Mouse (Mus musculus) hindbrain, embryonic 12.5 days (tissue): ENCODE results near the gene Ncoa3. TPM values are rescaled to one million over a fixed set of nuclear protein-coding genes. Genes with fewer than 3 reads are reported as not detected.
"Not testable (repeated sequence)": the region's sequence is repeated elsewhere in the genome, so short reads cannot be mapped to it uniquely, and the experiment has no call there.

Experiments
- ATAC-seq: fragments of 200-750 bp; cut with Nextera tagmentation; 2 replicates; pipeline ENCODE4 v1.8.0; 2017; ENCODE audit warnings: moderate TSS enrichment; ENCODE audit not compliant: low FRiP score
- H3K27ac ChIP-seq: fragments of 300-500 bp; sonication (generic); 2 replicates; pipeline ENCODE4 v1.5.1; 2016; ENCODE audit warnings: mild to moderate bottlenecking
- H3K27me3 ChIP-seq: fragments of 300-500 bp; sonication (generic); 2 replicates; pipeline ENCODE4 v1.6.1; 2016; ENCODE audit warnings: mild to moderate bottlenecking
- H3K36me3 ChIP-seq: fragments of 300-500 bp; sonication (generic); 2 replicates; pipeline ENCODE4 v1.6.1; 2016; ENCODE audit warnings: mild to moderate bottlenecking
- H3K4me1 ChIP-seq: fragments of 300-500 bp; sonication (generic); 2 replicates; pipeline ENCODE4 v1.6.1; 2016
- H3K4me2 ChIP-seq: fragments of 300-500 bp; sonication (generic); replicated peaks from 2 replicates; pipeline ENCODE4 v1.6.1; 2016; ENCODE audit warnings: mild to moderate bottlenecking
- H3K4me3 ChIP-seq: fragments of 300-500 bp; sonication (generic); 2 replicates; pipeline ENCODE4 v1.5.1; 2016; ENCODE audit warnings: mild to moderate bottlenecking
- H3K9ac ChIP-seq: fragments of 300-500 bp; sonication (generic); 2 replicates; pipeline ENCODE4 v1.6.1; 2016; ENCODE audit warnings: mild to moderate bottlenecking, moderate library complexity
- H3K9me3 ChIP-seq: fragments of 300-500 bp; sonication (generic); replicated peaks from 2 replicates; pipeline ENCODE4 v1.6.1; 2016; ENCODE audit warnings: mild to moderate bottlenecking
- WGBS: fragments of 180-500 bp; shearing (Covaris S2); methylation state at CpG from one replicate; pipeline ENCODE4 v1.1.7; 2016; 5-methylcytosine and 5-hydroxymethylcytosine counted together
- polyA plus RNA-seq: library from polyadenylated mRNA; unstranded; fragments of >200 nt; fragmentation: Nextera tagmentation; extraction: Ambion mirVana; gene quantifications from 2 replicates; pipeline ENCODE4 v1.2.1, GENCODE M21; 2016

Gene Ncoa3
- polyA plus RNA-seq, 1 experiment from 2014 or later = 14.9 TPM

- Histone ChIP-seq H3K4me3 (no peak overlapping the region), H3K4me1 (0 out of 2 replicates have a peak, but pooled peaks cover 6% of the 10 kb centered on the region), H3K9me3 (no peaks in the 10 kb centered on the region), H3K27me3 (no peaks in the 10 kb centered on the region), H3K4me2 (no peak overlapping the region), H3K27ac (peak overlapping the region; percentile 30; the same call in 1 of the 2 replicates), H3K36me3 (peaks cover 59% of the 10 kb centered on the region), H3K9ac (no peak overlapping the region)
- WGBS = 62% methylated on average over 6 of the region's 6 CpGs
- no peak for ATAC-seq
Observed at GRCm38 (mm10) chr2:166074322-166074721, 81.9 kb downstream of the Ncoa3 start.

GRCm38 (mm10) chr2:166077371-166077770 lies 84.9 kb downstream of the Ncoa3 start:
- WGBS = 95% methylated on average over 9 of the region's 9 CpGs
- H3K27ac ChIP-seq = no peak overlapping the region
- no peak for ATAC-seq
- H3K4me2 ChIP-seq = no peak overlapping the region
- H3K9me3 ChIP-seq = no peaks in the 10 kb centered on the region
- H3K4me3 ChIP-seq = no peak overlapping the region
- H3K36me3 ChIP-seq = peaks cover 57% of the 10 kb centered on the region
- H3K9ac ChIP-seq = no peak overlapping the region
- H3K4me1 ChIP-seq = peaks cover 12% of the 10 kb centered on the region; the same call in 1 of the 2 replicates
- H3K27me3 ChIP-seq = no peaks in the 10 kb centered on the region

- Histone ChIP-seq H3K36me3 (peaks cover 50% of the 10 kb centered on the region), H3K4me2 (no peak overlapping the region), H3K4me3 (no peak overlapping the region), H3K9me3 (no peaks in the 10 kb centered on the region), H3K27ac (no peak overlapping the region), H3K9ac (no peak overlapping the region), H3K27me3 (no peaks in the 10 kb centered on the region), H3K4me1 (peaks cover 20% of the 10 kb centered on the region; the same call in 1 of the 2 replicates)
- WGBS = 92% methylated on average over 14 of the region's 14 CpGs
- ATAC-seq = no peak
Observed at GRCm38 (mm10) chr2:166079231-166079630, 86.8 kb downstream of the Ncoa3 start.

- no peak overlapping the region for H3K9ac ChIP-seq
- H3K4me2 ChIP-seq = no peak overlapping the region
- H3K4me1 ChIP-seq = peaks cover 17% of the 10 kb centered on the region; the same call in 1 of the 2 replicates
- 56% methylated on average over 17 of the region's 17 CpGs for WGBS
- no peak overlapping the region for H3K27ac ChIP-seq
- H3K4me3 ChIP-seq = no peak overlapping the region
- H3K9me3 ChIP-seq = no peaks in the 10 kb centered on the region
- no peak for ATAC-seq
- no peaks in the 10 kb centered on the region for H3K27me3 ChIP-seq
- peaks cover 53% of the 10 kb centered on the region for H3K36me3 ChIP-seq
Observed at GRCm38 (mm10) chr2:166079961-166080885, 87.8 kb downstream of the Ncoa3 start.

GRCm38 (mm10) chr2:166080967-166081750 lies 88.7 kb downstream of the Ncoa3 start:
- no peak for ATAC-seq

GRCm38 (mm10) chr2:166082193-166082592 lies 89.8 kb downstream of the Ncoa3 start:
- WGBS = 61% methylated on average over 5 of the region's 5 CpGs
- H3K9me3 ChIP-seq = no peaks in the 10 kb centered on the region

More at GRCm38 (mm10) chr2:166080967-166081750, 88.7 kb downstream of the Ncoa3 start:
- Histone ChIP-seq H3K27ac (no peak overlapping the region), H3K4me2 (no peak overlapping the region), H3K9ac (no peak overlapping the region), H3K4me3 (no peak overlapping the region), H3K27me3 (no peaks in the 10 kb centered on the region), H3K9me3 (no peaks in the 10 kb centered on the region), H3K36me3 (peaks cover 59% of the 10 kb centered on the region), H3K4me1 (peaks cover 17% of the 10 kb centered on the region; the same call in 1 of the 2 replicates)
- 88% methylated on average over 21 of the region's 21 CpGs for WGBS

GRCm38 (mm10) chr2:166082661-166083060 lies 90.2 kb downstream of the Ncoa3 start:
- H3K9ac ChIP-seq = no peak overlapping the region
- 77% methylated on average over 10 of the region's 10 CpGs for WGBS
- peaks cover 17% of the 10 kb centered on the region; the same call in 1 of the 2 replicates for H3K4me1 ChIP-seq
- no peak overlapping the region for H3K4me2 ChIP-seq
- no peaks in the 10 kb centered on the region for H3K9me3 ChIP-seq
- no peak for ATAC-seq
- H3K27ac ChIP-seq = no peak overlapping the region
- no peaks in the 10 kb centered on the region for H3K27me3 ChIP-seq
- no peak overlapping the region for H3K4me3 ChIP-seq
- peaks cover 64% of the 10 kb centered on the region for H3K36me3 ChIP-seq

More at GRCm38 (mm10) chr2:166082193-166082592, 89.8 kb downstream of the Ncoa3 start:
- Histone ChIP-seq H3K27ac (no peak overlapping the region), H3K4me1 (peaks cover 17% of the 10 kb centered on the region; the same call in 1 of the 2 replicates), H3K9ac (no peak overlapping the region), H3K4me3 (no peak overlapping the region), H3K4me2 (no peak overlapping the region), H3K36me3 (peaks cover 65% of the 10 kb centered on the region), H3K27me3 (no peaks in the 10 kb centered on the region)
- no peak for ATAC-seq

GRCm38 (mm10) chr2:166083542-166084031 lies 91.2 kb downstream of the Ncoa3 start:
- H3K27ac ChIP-seq = no peak overlapping the region
- H3K27me3 ChIP-seq = no peaks in the 10 kb centered on the region
- WGBS = 76% methylated on average over 9 of the region's 9 CpGs
- H3K4me1 ChIP-seq = peaks cover 17% of the 10 kb centered on the region; the same call in 1 of the 2 replicates
- no peak overlapping the region for H3K4me3 ChIP-seq
- no peak overlapping the region for H3K4me2 ChIP-seq
- no peaks in the 10 kb centered on the region for H3K9me3 ChIP-seq
- no peak for ATAC-seq
- H3K9ac ChIP-seq = no peak overlapping the region
- peaks cover 60% of the 10 kb centered on the region for H3K36me3 ChIP-seq

- H3K36me3 ChIP-seq = peaks cover 56% of the 10 kb centered on the region
Observed at GRCm38 (mm10) chr2:166084111-166084510, 91.7 kb downstream of the Ncoa3 start.

GRCm38 (mm10) chr2:166084964-166085363 lies 92.5 kb downstream of the Ncoa3 start:
- Histone ChIP-seq H3K4me1 (peaks cover 18% of the 10 kb centered on the region), H3K36me3 (peaks cover 49% of the 10 kb centered on the region)
- not testable (repeated sequence) for H3K4me2 ChIP-seq, H3K9ac ChIP-seq, H3K27me3 ChIP-seq, H3K27ac ChIP-seq, H3K4me3 ChIP-seq, H3K9me3 ChIP-seq, ATAC-seq
- 43% methylated on average over 6 of the region's 6 CpGs for WGBS

More at GRCm38 (mm10) chr2:166084111-166084510, 91.7 kb downstream of the Ncoa3 start:
- ATAC-seq = no peak
- no peak overlapping the region for H3K4me2 ChIP-seq
- no peaks in the 10 kb centered on the region for H3K9me3 ChIP-seq
- H3K4me3 ChIP-seq = no peak overlapping the region
- H3K4me1 ChIP-seq = peaks cover 17% of the 10 kb centered on the region; the same call in 1 of the 2 replicates
- 89% methylated on average over 7 of the region's 7 CpGs for WGBS
- H3K27me3 ChIP-seq = no peaks in the 10 kb centered on the region
- H3K9ac ChIP-seq = no peak overlapping the region
- H3K27ac ChIP-seq = no peak overlapping the region

- H3K27ac ChIP-seq = no peak overlapping the region
- 94% methylated on average over 10 of the region's 10 CpGs for WGBS
- H3K9me3 ChIP-seq = no peaks in the 10 kb centered on the region
- ATAC-seq = no peak
- no peaks in the 10 kb centered on the region for H3K27me3 ChIP-seq
- H3K9ac ChIP-seq = no peak overlapping the region
- peaks cover 24% of the 10 kb centered on the region for H3K4me1 ChIP-seq
- H3K4me2 ChIP-seq = no peak overlapping the region
- H3K36me3 ChIP-seq = peaks cover 45% of the 10 kb centered on the region
- H3K4me3 ChIP-seq = no peak overlapping the region
Observed at GRCm38 (mm10) chr2:166085780-166086179, 93.3 kb downstream of the Ncoa3 start.
